Mouse (Mus musculus) splenic B cell, adult 2 months (primary cell): ENCODE measurements at regions not wholly inside any gene's neighbourhood (a gene's known extent, or its start where the extent isn't known, plus 50 kb on each side); places are given as distances from the start of the nearest gene placed in this dataset.

Experiments used
- DNase-seq: peaks from one replicate; pipeline ENCODE4 v3.0.0-alpha.2; 2011; ENCODE audit warnings: low read depth, low spot score
- H3K27me3 ChIP-seq: 2 replicates; pipeline ENCODE4 v1.6.1; 2012; ENCODE audit warnings: mild to moderate bottlenecking, low read length, moderate library complexity, mixed read lengths; ENCODE audit not compliant: control insufficient read depth, poor library complexity, insufficient read depth, severe bottlenecking
- H3K36me3 ChIP-seq: 2 replicates; pipeline ENCODE4 v1.6.1; 2012; ENCODE audit warnings: mild to moderate bottlenecking, low read length, moderate library complexity, mixed read lengths; ENCODE audit not compliant: control insufficient read depth, poor library complexity, insufficient read depth, severe bottlenecking

DNA sequence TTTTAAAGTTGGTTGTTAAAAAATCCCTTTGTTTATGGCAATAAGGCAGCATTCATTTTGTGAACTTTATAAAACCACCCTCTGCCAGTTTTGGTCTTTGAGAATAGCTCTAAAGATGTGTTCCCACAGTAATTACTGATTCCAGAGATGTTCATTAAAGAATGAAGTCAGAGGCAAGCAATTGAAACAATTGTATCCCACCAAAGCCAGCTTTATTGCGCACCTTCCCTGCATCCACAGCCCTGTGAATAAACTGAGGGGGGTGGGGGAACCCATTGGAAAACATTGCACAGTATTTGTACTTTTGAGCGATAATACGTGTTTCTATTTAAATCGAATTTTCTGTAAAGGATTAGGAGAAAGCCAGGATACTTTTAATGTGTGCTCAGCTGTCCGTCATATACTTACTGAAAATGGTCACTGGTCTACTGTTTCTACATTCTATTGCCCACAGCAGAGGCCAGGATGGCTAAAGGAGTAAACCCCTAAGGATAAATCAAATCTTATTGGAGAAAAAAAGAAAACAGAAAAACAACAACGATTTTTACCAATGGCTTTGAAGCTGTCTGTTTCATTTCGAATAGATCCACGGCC lies 278.3 kb downstream of the Usp25 start:
- H3K27me3 ChIP-seq: no peaks in the 10 kb centered on the region
- DNase-seq: no peak

DNA sequence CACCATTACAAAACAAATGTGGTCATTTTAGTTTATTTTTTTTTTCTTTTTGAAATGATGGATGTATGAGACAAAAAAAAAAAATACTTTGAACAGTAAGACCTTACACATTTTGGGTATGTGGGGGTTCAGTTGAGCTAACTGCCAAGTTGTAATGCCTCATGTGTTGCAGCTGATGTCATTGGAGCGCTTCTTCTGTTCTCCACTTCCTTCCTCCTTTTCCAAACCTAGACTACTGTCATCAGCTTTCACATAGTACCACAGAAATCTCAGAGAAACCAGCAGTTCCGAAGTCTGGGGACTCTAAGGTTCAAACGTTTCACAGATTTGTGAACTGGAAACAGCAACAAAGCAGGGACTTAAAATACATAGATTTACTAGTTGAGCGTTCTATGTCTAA lies 270.7 kb downstream of the Usp25 start:
- Histone ChIP-seq H3K36me3 (no peaks in the 10 kb centered on the region), H3K27me3 (no peaks in the 10 kb centered on the region)
- DNase-seq: peak; percentile 0

More for the DNA sequence above, 278.3 kb downstream of the Usp25 start:
- H3K36me3 ChIP-seq: no peaks in the 10 kb centered on the region

DNA sequence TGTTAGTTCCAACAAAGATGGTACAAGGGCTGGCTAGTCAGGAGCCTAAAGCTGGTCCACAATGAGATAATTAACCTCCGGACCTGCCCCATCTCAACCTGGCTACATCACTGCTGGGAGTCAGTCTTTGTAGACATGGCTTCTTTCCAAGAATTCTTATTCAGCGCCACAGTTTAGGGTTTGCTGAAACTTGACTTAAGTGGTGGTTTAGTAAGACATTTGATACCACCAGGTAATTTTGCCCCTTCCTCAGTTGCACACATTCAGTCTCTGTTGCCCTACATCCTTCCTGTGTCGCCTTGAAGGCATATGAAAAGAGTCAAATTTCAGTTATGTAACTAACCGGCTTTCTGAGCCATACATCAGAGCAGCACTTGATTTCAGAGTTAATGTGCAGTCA lies 266.4 kb downstream of the Usp25 start:
- Histone ChIP-seq H3K36me3 (no peaks in the 10 kb centered on the region), H3K27me3 (no peaks in the 10 kb centered on the region)
- DNase-seq: no peak

DNA sequence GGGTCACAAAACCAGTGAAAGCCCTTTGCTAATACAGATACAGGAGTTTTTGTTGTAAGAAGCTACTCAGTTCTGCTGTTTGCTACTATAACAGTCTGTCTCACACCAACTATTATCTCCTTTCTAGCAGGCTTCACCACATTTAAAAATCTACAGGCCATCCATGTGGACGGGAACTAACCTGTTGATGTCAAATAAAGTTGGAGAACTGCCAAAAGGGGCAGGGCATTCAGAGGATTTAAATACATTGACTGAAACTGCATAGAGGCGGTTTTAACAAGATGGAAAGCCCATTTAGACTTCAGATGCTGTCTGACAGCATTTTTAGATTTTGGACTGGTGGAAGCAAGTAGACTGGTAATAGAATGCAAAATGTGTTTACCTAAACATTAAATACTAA lies 266.0 kb downstream of the Usp25 start:
- no peaks in the 10 kb centered on the region for H3K27me3 ChIP-seq
- no peak for DNase-seq
- no peaks in the 10 kb centered on the region for H3K36me3 ChIP-seq

DNA sequence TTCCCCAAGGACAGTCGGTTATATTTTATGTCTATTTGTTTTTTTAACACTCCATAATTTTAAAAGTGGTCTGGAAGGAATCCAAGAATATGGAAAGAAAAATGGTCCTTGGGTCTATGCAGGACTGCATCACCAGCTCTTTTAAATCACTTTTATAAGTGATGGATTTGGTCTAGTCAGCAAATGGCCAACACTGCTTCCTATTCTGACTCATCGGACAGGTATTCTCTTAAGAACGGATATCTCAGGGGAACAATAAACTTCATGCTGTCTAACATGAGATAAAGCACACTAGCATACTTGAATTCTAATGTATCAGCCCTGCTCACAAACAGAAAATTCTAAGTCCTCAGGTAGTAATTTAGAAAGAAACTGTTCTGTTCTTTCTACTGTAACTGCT lies 259.8 kb downstream of the Usp25 start:
- DNase-seq: no peak
- Histone ChIP-seq H3K36me3 (no peaks in the 10 kb centered on the region), H3K27me3 (no peaks in the 10 kb centered on the region)

DNA sequence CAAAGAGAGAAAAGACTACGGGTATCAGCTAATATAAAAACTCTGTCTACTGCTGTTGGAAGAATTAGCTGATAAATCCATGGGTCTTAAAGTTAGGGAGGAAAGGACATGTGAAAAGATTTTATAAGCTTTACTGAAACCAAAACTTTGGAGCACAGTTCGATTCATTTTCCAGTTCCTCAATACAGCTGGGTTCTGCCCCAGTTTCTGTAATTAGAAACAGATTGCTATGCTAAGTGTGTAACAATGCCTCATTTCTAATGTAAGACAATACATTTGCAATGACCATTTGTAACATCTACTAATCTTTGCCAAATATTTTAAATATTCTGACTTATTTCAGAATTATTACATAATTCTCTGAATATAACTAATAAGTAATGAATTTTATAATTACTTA lies 255.4 kb downstream of the Usp25 start:
- no peak for DNase-seq
- no peaks in the 10 kb centered on the region for H3K36me3 ChIP-seq
- H3K27me3 ChIP-seq: no peaks in the 10 kb centered on the region

DNA sequence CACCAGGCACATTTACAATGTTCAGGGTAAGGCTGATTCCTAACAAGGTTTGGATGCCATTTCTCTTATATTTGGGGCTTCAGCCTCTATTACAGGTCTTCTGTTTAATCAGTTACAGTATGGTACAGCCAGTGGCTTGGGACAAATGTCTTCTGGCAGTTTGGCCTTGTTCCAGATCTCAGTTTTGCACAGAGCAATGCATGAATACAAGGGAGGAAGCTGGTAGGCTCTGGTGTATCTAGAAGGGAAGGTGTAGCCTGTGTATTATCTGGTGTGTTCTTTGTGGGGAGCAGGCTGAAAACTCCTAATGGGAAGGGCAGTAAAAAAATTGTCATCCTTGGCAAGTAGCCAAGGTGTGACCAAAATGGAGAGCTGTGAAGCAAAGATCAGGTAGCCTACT lies 254.2 kb downstream of the Usp25 start:
- no peaks in the 10 kb centered on the region for H3K36me3 ChIP-seq
- no peaks in the 10 kb centered on the region for H3K27me3 ChIP-seq
- DNase-seq: no peak

DNA sequence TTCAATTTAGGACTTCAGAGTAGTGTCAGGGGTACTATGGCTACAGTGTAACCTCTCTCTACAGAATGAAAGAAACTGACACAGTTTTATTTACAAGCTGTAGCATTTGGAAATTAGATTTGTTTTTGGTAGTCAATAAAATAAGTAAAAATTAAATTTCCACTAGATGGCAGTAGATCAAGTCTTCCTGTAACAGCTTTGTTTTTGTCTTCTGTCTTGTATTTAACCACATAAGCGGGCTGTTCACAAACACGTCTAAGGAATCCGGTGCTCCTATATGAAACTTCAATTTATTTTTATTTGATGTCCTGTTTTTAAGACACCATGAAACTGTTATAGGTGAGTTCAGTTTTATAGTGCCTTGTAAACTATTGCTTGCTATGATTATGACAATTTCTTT lies 238.8 kb downstream of the Usp25 start:
- DNase-seq: no peak
- Histone ChIP-seq H3K27me3 (no peaks in the 10 kb centered on the region), H3K36me3 (no peaks in the 10 kb centered on the region)

DNA sequence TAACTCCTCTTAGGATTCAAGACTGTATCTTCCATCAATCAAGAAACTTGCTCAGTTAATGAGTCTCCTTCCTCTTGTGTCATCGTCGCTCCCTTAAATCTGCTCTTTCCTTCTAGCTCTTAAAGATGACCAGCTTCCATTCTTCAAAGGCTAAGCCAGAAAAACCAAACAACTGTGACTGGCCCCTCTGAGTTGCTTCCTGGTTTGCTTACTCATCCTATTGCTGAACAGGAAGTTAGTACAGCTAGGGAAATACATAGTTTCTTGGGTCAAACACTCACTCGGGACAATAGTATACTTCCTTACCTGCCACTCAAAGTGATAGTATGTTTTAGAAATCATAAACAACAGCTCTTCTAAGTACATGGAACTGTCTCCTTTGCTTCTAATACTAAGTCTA lies 237.9 kb downstream of the Usp25 start:
- Histone ChIP-seq H3K36me3 (no peaks in the 10 kb centered on the region), H3K27me3 (no peaks in the 10 kb centered on the region)
- DNase-seq: no peak

DNA sequence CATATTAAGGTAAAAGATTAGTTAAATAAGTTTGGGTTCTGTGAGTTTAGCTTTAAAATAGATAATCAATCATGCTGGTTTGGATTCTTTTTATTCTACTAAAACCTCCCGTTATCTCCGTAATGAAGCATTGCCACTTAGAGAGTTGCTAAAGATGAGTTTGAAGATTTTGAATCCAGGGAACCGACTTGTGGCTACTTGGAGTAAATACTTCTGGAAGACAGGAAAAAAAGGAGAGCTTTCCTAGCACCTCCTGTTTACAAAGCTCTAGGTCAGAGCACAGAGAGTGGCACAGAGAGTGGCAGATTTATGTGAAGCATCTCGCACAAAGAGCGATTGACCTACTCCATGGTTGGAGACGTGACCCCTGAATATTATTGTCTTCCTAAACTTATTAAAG lies 227.4 kb downstream of the Usp25 start:
- Histone ChIP-seq H3K27me3 (no peaks in the 10 kb centered on the region), H3K36me3 (no peaks in the 10 kb centered on the region)
- no peak for DNase-seq

DNA sequence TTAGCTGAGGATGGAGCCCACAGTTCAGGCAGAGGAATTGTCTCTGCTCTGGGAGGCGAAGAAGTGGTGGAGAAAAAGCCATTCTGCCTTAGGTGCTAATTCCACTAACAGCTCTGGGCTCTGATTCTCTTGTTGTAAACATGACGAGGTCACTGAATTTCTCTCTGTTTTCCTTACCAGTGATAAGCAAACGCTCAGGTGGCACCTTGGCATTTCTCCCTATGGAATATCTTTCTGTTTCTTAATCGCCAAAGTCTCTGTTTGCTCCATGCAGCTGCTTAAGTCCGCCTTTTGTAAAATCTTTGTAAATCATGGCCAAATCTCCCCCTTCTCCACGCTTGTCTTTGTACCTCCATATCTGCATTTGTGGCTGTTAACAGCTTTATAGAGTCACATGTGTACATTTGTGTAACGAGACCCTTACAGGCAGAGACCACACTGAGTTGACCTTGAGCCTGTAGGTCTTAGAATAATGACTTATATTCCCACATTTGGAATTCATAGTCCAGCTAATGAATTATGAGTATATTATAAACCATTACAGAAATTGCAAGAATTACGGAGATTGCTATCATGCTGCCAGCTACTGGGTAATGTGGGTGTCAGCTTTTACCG lies 225.8 kb downstream of the Usp25 start:
- H3K27me3 ChIP-seq: no peaks in the 10 kb centered on the region
- H3K36me3 ChIP-seq: no peaks in the 10 kb centered on the region
- DNase-seq: no peak

DNA sequence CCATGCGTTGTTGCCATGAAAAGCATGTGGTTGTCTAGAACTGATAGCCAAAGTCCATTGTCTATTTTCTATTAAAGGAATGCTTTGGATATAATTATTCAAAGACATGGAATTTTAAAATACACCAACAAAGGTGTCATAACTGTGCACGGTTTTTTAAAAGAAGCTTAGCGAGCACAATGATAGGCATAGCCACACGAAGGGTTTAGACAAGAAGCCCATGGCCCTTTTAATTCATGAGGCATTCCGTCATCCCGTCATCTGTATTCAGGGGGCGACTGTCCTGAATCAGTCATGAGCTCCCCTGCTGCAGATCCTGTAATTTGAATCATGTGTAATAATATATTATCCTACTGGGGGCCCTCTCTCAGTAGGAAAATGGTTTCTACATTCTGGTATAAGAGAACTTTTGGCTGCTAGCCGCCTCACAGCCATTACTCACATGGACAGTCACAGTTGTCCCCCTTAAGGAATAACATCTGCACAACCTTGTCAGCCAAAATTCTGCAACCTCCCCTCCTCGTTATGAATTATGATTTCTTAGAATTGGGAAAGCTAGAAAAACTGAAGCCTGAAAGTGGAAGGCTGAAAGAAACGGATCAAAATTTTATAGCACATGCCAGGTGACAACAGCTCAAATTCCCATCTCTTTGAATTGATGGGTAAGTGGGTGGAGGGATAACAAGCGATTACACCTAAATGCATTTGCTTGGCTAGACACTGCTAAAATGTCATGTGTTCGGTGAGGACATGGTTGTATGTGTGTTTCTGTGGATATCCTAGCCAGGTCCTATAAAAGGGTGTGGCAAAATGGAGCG lies 225.1 kb downstream of the Usp25 start:
- DNase-seq: no peak
- Histone ChIP-seq H3K36me3 (no peaks in the 10 kb centered on the region), H3K27me3 (no peaks in the 10 kb centered on the region)

DNA sequence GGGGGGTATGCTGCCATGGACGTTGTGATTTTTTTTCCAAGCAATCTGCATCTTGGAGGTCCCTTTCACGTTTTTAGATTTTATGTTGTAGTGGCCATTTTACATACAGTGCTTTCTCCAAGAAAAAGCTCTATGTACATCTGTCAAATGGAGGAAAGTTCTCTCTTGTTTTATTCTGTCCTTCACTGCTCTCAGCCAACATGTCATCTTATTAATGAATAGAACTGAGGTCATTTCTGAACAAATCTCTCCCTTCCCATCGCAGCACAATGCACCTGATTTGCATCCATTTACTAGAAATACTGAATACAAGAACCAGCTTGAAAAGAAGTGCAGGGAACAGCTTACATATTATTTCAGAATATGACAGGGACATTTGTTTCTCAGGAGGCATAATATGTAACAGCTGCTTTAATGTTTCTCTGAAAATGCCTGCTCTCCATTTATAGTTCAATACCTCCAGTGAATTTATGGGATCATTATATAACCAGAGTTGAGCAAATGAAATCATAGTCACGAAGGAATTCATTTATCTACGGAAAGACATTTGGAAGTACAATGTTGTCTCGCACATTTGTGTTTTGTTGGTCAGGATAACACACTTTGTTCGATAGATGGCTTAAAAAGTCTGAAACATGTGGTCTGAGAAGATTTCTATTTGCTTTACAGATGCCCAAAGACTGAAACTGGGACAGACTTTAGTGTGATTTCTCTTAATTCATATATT lies 224.3 kb downstream of the Usp25 start:
- DNase-seq: no peak
- Histone ChIP-seq H3K27me3 (no peaks in the 10 kb centered on the region), H3K36me3 (no peaks in the 10 kb centered on the region)

DNA sequence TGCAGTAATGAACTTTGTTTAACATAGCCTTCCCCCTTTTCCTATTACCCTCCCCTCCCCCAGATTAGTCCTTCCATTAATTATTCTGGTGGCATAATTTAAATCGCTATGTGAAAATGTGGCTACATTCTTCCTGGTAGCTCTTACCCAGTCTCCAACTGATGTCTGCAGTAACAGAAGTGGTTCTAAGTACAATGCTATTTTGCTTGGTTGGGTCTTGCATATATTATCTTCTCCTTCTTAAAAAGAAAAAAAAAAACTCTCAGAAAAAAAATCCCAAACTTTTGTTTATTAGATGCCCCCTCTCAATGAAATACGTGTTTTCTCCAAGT lies 223.7 kb downstream of the Usp25 start:
- DNase-seq: no peak
- Histone ChIP-seq H3K36me3 (no peaks in the 10 kb centered on the region), H3K27me3 (no peaks in the 10 kb centered on the region)
